ENCODE assay signal across 14 mouse cellular contexts in genomic region chr9:60776899-60777298, GRCm38 (mm10).
"Had no signal": no experiment of that assay in that cellular context is flagged by ENCODE, and none has a peak within 500 bp of the region (broad histone marks: within the 10 kb centered on the region; RNA-seq: fewer than 3 reads in every experiment).

No protein-coding gene starts in this region.

- H3K4me2 ChIP-seq: kidney, embryonic 15.5 days; limb, embryonic 13.5 days; neural tube, embryonic 15.5 days had no signal

- DNase-seq: kidney, postnatal 14 days; left cerebral cortex, postnatal 4 days; lung, adult 18-20 months; midbrain, embryonic 14.5 days; right cerebral cortex, adult 18-20 months; right cerebral cortex, postnatal 4 days; spleen, adult 18-20 months; thymus, adult 2 months; thymus, postnatal 25 days had no signal

- H3K4me3 ChIP-seq: kidney, embryonic 15.5 days; limb, embryonic 13.5 days; myocyte; neural tube, embryonic 15.5 days had no signal

- H3K9ac ChIP-seq: kidney, embryonic 15.5 days; limb, embryonic 13.5 days; liver, embryonic 14.5 days; neural tube, embryonic 15.5 days had no signal

- H3K9me3 ChIP-seq: kidney, embryonic 15.5 days; limb, embryonic 13.5 days; neural tube, embryonic 15.5 days had no signal

- H3K27me3 ChIP-seq: kidney, embryonic 15.5 days; limb, embryonic 13.5 days; neural tube, embryonic 15.5 days had no signal

- H3K36me3 ChIP-seq: kidney, embryonic 15.5 days; limb, embryonic 13.5 days; neural tube, embryonic 15.5 days had no signal

- H3K4me1 ChIP-seq: kidney, embryonic 15.5 days; neural tube, embryonic 15.5 days had no signal

- H3K27ac ChIP-seq: kidney, embryonic 15.5 days; limb, embryonic 13.5 days; liver, embryonic 14.5 days; neural tube, embryonic 15.5 days had no signal
